Mouse (Mus musculus): ENCODE data around the gene Gpr27. TPM values are rescaled to one million over a fixed set of nuclear protein-coding genes. Genes with fewer than 3 reads are reported as not detected.

Gpr27 gene
- polyA plus RNA-seq, 1 experiment from 2014 or later: 0.04 TPM

- peaks cover 23% of the 10 kb centered on the region for H3K27me3 ChIP-seq (ENCODE audit: control insufficient read depth, insufficient read depth, low read depth, low read length)
- no peak overlapping the region for H3K9ac ChIP-seq (ENCODE audit: low read depth, low read length)
- H3K4me1 ChIP-seq (ENCODE audit: control insufficient read depth, low read depth, low read length): no peaks in the 10 kb centered on the region
- 67% methylated on average over 7 of the region's 7 CpGs for WGBS (ENCODE audit: insufficient replicate concordance)
- H3K4me3 ChIP-seq (ENCODE audit: low read depth, low read length): no peak overlapping the region
- no peak overlapping the region for H3K27ac ChIP-seq (ENCODE audit: low read length)
- no peak for ATAC-seq (ENCODE audit: low read depth)
- H3K4me2 ChIP-seq (ENCODE audit: low read depth, low read length): no peak overlapping the region
- no peaks in the 10 kb centered on the region for H3K9me3 ChIP-seq (replicated peaks; ENCODE audit: control insufficient read depth, low read length)
- no peaks in the 10 kb centered on the region for H3K36me3 ChIP-seq (ENCODE audit: control insufficient read depth, insufficient read depth)
These were observed 21.9 kb upstream of the Gpr27 start for GRCm38 (mm10) chr6:99670481-99671119.

- ATAC-seq (ENCODE audit: low read depth): no peak
- no peaks in the 10 kb centered on the region for H3K36me3 ChIP-seq (ENCODE audit: control insufficient read depth, insufficient read depth)
- H3K4me2 ChIP-seq (ENCODE audit: low read depth, low read length): no peak overlapping the region
- no peaks in the 10 kb centered on the region for H3K9me3 ChIP-seq (replicated peaks; ENCODE audit: control insufficient read depth, low read length)
- WGBS (ENCODE audit: insufficient replicate concordance): 48% methylated on average over 3 of the region's 3 CpGs
- H3K4me3 ChIP-seq (ENCODE audit: low read depth, low read length): no peak overlapping the region
- peaks cover 12% of the 10 kb centered on the region for H3K27me3 ChIP-seq (ENCODE audit: control insufficient read depth, insufficient read depth, low read depth, low read length)
- H3K9ac ChIP-seq (ENCODE audit: low read depth, low read length): no peak overlapping the region
- no peak overlapping the region for H3K27ac ChIP-seq (ENCODE audit: low read length)
- H3K4me1 ChIP-seq (ENCODE audit: control insufficient read depth, low read depth, low read length): no peaks in the 10 kb centered on the region
These were observed 20.7 kb upstream of the Gpr27 start for GRCm38 (mm10) chr6:99671768-99672167.

DNA sequence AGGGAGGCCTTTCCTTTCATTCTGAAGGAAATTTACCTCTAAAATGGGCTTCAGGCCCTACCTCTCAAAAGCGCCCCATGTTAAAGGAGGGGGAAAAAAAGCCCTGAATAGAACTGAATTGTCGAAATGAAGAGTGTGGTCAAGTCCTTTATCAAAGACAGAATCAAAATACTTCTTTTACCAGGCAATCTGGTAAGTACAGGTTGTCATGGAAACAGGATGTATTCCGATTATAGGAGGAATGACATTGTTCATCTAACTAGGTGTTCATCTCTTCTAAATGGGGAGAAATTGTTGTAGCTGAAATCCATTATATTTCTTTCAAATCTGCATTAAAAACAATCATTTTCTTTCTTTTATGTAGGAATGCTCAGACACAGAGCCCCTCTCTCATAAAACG lies 18.0 kb upstream of the Gpr27 start:
- Histone ChIP-seq H3K4me2 (ENCODE audit: low read depth, low read length) (no peak overlapping the region), H3K9ac (ENCODE audit: low read depth, low read length) (no peak overlapping the region), H3K27ac (ENCODE audit: low read length) (no peak overlapping the region), H3K27me3 (ENCODE audit: control insufficient read depth, insufficient read depth, low read depth, low read length) (no peaks in the 10 kb centered on the region), H3K9me3 (replicated peaks; ENCODE audit: control insufficient read depth, low read length) (no peaks in the 10 kb centered on the region), H3K4me1 (ENCODE audit: control insufficient read depth, low read depth, low read length) (no peaks in the 10 kb centered on the region), H3K4me3 (ENCODE audit: low read depth, low read length) (no peak overlapping the region), H3K36me3 (ENCODE audit: control insufficient read depth, insufficient read depth) (no peaks in the 10 kb centered on the region)
- ATAC-seq (ENCODE audit: low read depth): no peak
- 49% methylated on average over 4 of the region's 4 CpGs for WGBS (ENCODE audit: insufficient replicate concordance)

- Histone ChIP-seq H3K27me3 (ENCODE audit: control insufficient read depth, insufficient read depth, low read depth, low read length) (no peaks in the 10 kb centered on the region), H3K4me3 (ENCODE audit: low read depth, low read length) (no peak overlapping the region), H3K4me1 (ENCODE audit: control insufficient read depth, low read depth, low read length) (no peaks in the 10 kb centered on the region), H3K4me2 (ENCODE audit: low read depth, low read length) (no peak overlapping the region), H3K9me3 (replicated peaks; ENCODE audit: control insufficient read depth, low read length) (no peaks in the 10 kb centered on the region), H3K9ac (ENCODE audit: low read depth, low read length) (no peak overlapping the region), H3K36me3 (ENCODE audit: control insufficient read depth, insufficient read depth) (no peaks in the 10 kb centered on the region), H3K27ac (ENCODE audit: low read length) (no peak overlapping the region)
- ATAC-seq (ENCODE audit: low read depth): no peak
- 59% methylated on average over 8 of the region's 8 CpGs for WGBS (ENCODE audit: insufficient replicate concordance)
These were observed 15.2 kb upstream of the Gpr27 start for GRCm38 (mm10) chr6:99677325-99677724.

- 72% methylated on average over 11 of the region's 11 CpGs for WGBS (ENCODE audit: insufficient replicate concordance)
These were observed 14.4 kb upstream of the Gpr27 start for GRCm38 (mm10) chr6:99678108-99678507.

DNA sequence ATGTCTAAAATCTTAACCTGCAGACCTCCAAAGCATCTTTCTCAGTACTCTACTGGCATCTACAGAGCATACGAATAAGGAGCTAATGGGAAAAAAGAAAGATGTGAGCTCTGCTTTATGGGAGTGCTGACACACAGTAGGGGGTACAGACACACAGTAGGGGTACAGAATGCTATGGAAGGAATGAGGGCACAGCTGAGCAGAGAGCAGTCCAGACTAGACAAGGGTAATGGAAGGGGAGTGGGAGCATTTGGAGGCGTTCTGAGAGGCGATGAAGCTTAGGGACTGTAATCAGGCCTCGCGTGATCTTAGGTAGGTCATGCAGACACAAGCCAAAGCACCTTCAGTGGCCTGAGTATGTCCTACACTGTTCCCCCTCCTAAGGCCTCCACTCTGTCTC lies 8.5 kb upstream of the Gpr27 start:
- WGBS (ENCODE audit: insufficient replicate concordance): 70% methylated on average over 5 of the region's 5 CpGs
- no peak overlapping the region for H3K27ac ChIP-seq (ENCODE audit: low read length)
- no peak for ATAC-seq (ENCODE audit: low read depth)
- H3K9me3 ChIP-seq (replicated peaks; ENCODE audit: control insufficient read depth, low read length): no peaks in the 10 kb centered on the region
- no peak overlapping the region for H3K4me2 ChIP-seq (ENCODE audit: low read depth, low read length)
- no peak overlapping the region for H3K9ac ChIP-seq (ENCODE audit: low read depth, low read length)
- no peaks in the 10 kb centered on the region for H3K36me3 ChIP-seq (ENCODE audit: control insufficient read depth, insufficient read depth)
- H3K4me3 ChIP-seq (ENCODE audit: low read depth, low read length): no peak overlapping the region
- H3K4me1 ChIP-seq (ENCODE audit: control insufficient read depth, low read depth, low read length): no peaks in the 10 kb centered on the region
- peaks cover 5% of the 10 kb centered on the region for H3K27me3 ChIP-seq (ENCODE audit: control insufficient read depth, insufficient read depth, low read depth, low read length)

More at GRCm38 (mm10) chr6:99678108-99678507, 14.4 kb upstream of the Gpr27 start:
- H3K36me3 ChIP-seq (ENCODE audit: control insufficient read depth, insufficient read depth): no peaks in the 10 kb centered on the region
- no peak overlapping the region for H3K27ac ChIP-seq (ENCODE audit: low read length)
- H3K4me3 ChIP-seq (ENCODE audit: low read depth, low read length): no peak overlapping the region
- H3K9ac ChIP-seq (ENCODE audit: low read depth, low read length): no peak overlapping the region
- H3K27me3 ChIP-seq (ENCODE audit: control insufficient read depth, insufficient read depth, low read depth, low read length): no peaks in the 10 kb centered on the region
- no peak overlapping the region for H3K4me2 ChIP-seq (ENCODE audit: low read depth, low read length)
- H3K9me3 ChIP-seq (replicated peaks; ENCODE audit: control insufficient read depth, low read length): no peaks in the 10 kb centered on the region
- ATAC-seq (ENCODE audit: low read depth): no peak
- no peaks in the 10 kb centered on the region for H3K4me1 ChIP-seq (ENCODE audit: control insufficient read depth, low read depth, low read length)

DNA sequence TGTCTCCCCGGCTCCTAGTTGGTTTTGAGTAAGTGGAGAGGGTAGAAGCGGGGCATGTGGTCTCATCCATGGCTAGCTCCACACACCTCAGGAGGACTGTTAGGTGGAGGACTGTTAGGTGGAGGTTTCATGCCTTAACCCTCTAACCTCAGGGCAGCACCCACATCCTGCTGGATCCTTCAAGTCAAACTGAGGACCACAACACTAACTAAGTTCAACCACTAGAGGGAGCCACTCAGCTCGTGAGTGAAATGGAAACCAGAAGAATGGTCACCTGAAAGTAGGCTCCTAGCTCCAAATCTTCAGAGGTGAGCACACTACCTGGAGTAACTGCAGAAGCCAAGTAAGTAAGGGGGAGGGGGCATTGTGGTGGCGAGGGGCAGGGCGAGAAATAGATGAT lies 7.6 kb upstream of the Gpr27 start:
- WGBS (ENCODE audit: insufficient replicate concordance): 40% methylated on average over 5 of the region's 5 CpGs

GRCm38 (mm10) chr6:99688513-99688912 lies 4.0 kb upstream of the Gpr27 start:
- Histone ChIP-seq H3K9me3 (replicated peaks; ENCODE audit: control insufficient read depth, low read length) (no peaks in the 10 kb centered on the region), H3K4me2 (ENCODE audit: low read depth, low read length) (no peak overlapping the region), H3K27ac (ENCODE audit: low read length) (no peak overlapping the region), H3K4me3 (ENCODE audit: low read depth, low read length) (no peak overlapping the region), H3K4me1 (ENCODE audit: control insufficient read depth, low read depth, low read length) (no peaks in the 10 kb centered on the region), H3K36me3 (ENCODE audit: control insufficient read depth, insufficient read depth) (no peaks in the 10 kb centered on the region), H3K27me3 (ENCODE audit: control insufficient read depth, insufficient read depth, low read depth, low read length) (peaks cover 46% of the 10 kb centered on the region), H3K9ac (ENCODE audit: low read depth, low read length) (no peak overlapping the region)
- ATAC-seq (ENCODE audit: low read depth): no peak
- WGBS (ENCODE audit: insufficient replicate concordance): 56% methylated on average over 6 of the region's 6 CpGs

More for the DNA sequence above, 7.6 kb upstream of the Gpr27 start:
- Histone ChIP-seq H3K9me3 (replicated peaks; ENCODE audit: control insufficient read depth, low read length) (no peaks in the 10 kb centered on the region), H3K4me2 (ENCODE audit: low read depth, low read length) (no peak overlapping the region), H3K27ac (ENCODE audit: low read length) (no peak overlapping the region), H3K9ac (ENCODE audit: low read depth, low read length) (no peak overlapping the region), H3K4me3 (ENCODE audit: low read depth, low read length) (no peak overlapping the region), H3K4me1 (ENCODE audit: control insufficient read depth, low read depth, low read length) (no peaks in the 10 kb centered on the region), H3K27me3 (ENCODE audit: control insufficient read depth, insufficient read depth, low read depth, low read length) (peaks cover 10% of the 10 kb centered on the region), H3K36me3 (ENCODE audit: control insufficient read depth, insufficient read depth) (no peaks in the 10 kb centered on the region)
- ATAC-seq (ENCODE audit: low read depth): no peak

- H3K4me1 ChIP-seq (ENCODE audit: control insufficient read depth, low read depth, low read length): no peaks in the 10 kb centered on the region
- WGBS (ENCODE audit: insufficient replicate concordance): 7% methylated on average over 23 of the region's 25 CpGs
- H3K9ac ChIP-seq (ENCODE audit: low read depth, low read length): no peak overlapping the region
- no peaks in the 10 kb centered on the region for H3K9me3 ChIP-seq (replicated peaks; ENCODE audit: control insufficient read depth, low read length)
- no peak for ATAC-seq (ENCODE audit: low read depth)
- peak overlapping the region; percentile 51 for H3K4me3 ChIP-seq (ENCODE audit: low read depth, low read length)
- H3K4me2 ChIP-seq (ENCODE audit: low read depth, low read length): peak overlapping the region; percentile 64
- no peak overlapping the region for H3K27ac ChIP-seq (ENCODE audit: low read length)
- H3K27me3 ChIP-seq (ENCODE audit: control insufficient read depth, insufficient read depth, low read depth, low read length): peaks cover 68% of the 10 kb centered on the region
- H3K36me3 ChIP-seq (ENCODE audit: control insufficient read depth, insufficient read depth): no peaks in the 10 kb centered on the region
These were observed 743 bp upstream of the Gpr27 start for GRCm38 (mm10) chr6:99691666-99692205.
